In genomic region chr7:128579381-128579780, GRCm38 (mm10) we compare ENCODE assay signal across 19 mouse cellular contexts. TPM values are rescaled to one million over a fixed set of nuclear protein-coding genes. Genes with fewer than 3 reads are reported as not detected.
DNase-seq lines count a peak whose midpoint lies in the region; ATAC-seq and TF ChIP-seq lines count a peak whose summit lies in the region.
"Had no signal": no experiment of that assay in that cellular context is flagged by ENCODE, and none has a peak within 500 bp of the region (broad histone marks: within the 10 kb centered on the region; RNA-seq: fewer than 3 reads in every experiment).

No protein-coding gene starts in this region.

- no peaks in the 10 kb centered on the region for H3K36me3 ChIP-seq in liver, postnatal 0 days (replicated peaks; ENCODE audit: insufficient read depth, low read length)
- no peaks in the 10 kb centered on the region for H3K36me3 ChIP-seq in liver, embryonic 11.5 days (ENCODE audit: control insufficient read depth, insufficient read depth, low read length)
- no peaks in the 10 kb centered on the region for H3K36me3 ChIP-seq in G1E (replicated peaks)
- H3K36me3 ChIP-seq: embryonic facial prominence, embryonic 10.5 days; embryonic facial prominence, embryonic 12.5 days; forebrain, embryonic 15.5 days had no signal

- H3K9ac ChIP-seq in liver, postnatal 0 days (replicated peaks), result no peak overlapping the region
- H3K9ac ChIP-seq in liver, embryonic 11.5 days (ENCODE audit: low read depth, low read length), result no peak overlapping the region
- H3K9ac ChIP-seq: embryonic facial prominence, embryonic 12.5 days; forebrain, embryonic 13.5 days; forebrain, embryonic 15.5 days; forebrain, postnatal 0 days had no signal

- DNase-seq in liver, postnatal 0 days, result no peak
- no peak for DNase-seq in liver, embryonic 11.5 days (ENCODE audit: low spot score)
- no peak for DNase-seq in G1E (ENCODE audit: low spot score)
- DNase-seq in layer of hippocampus, postnatal 14 days (ENCODE audit: low spot score in 2 of 2), result no peak
- DNase-seq in left cerebral cortex, adult 9 months (ENCODE audit: low spot score in 2 of 2), result no peak
- DNase-seq: adrenal gland, adult 8-10 months; adrenal gland, postnatal 14 days; adrenal gland, postnatal 36 days; cerebellum, adult 11-12 months; cerebellum, adult 2 months; cerebellum, adult 9-10 months; cerebellum, postnatal 10 days; cerebellum, postnatal 25 days; forebrain, postnatal 0 days had no signal

- H3K9me3 ChIP-seq in liver, postnatal 0 days (ENCODE audit: low read length), result no peaks in the 10 kb centered on the region
- H3K9me3 ChIP-seq in liver, embryonic 11.5 days (ENCODE audit: control insufficient read depth, low read length), result no peaks in the 10 kb centered on the region
- H3K9me3 ChIP-seq in G1E (replicated peaks), result no peaks in the 10 kb centered on the region
- H3K9me3 ChIP-seq: embryonic facial prominence, embryonic 10.5 days; embryonic facial prominence, embryonic 12.5 days; forebrain, embryonic 13.5 days; forebrain, embryonic 15.5 days had no signal

- no peak overlapping the region for H3K27ac ChIP-seq in liver, postnatal 0 days (ENCODE audit: low read depth)
- no peak overlapping the region for H3K27ac ChIP-seq in liver, embryonic 11.5 days (ENCODE audit: low read depth, low read length)
- H3K27ac ChIP-seq: embryonic facial prominence, embryonic 10.5 days; embryonic facial prominence, embryonic 12.5 days; forebrain, embryonic 13.5 days; forebrain, embryonic 15.5 days had no signal

- WGBS in liver, postnatal 0 days (ENCODE audit: insufficient replicate concordance), result 63% methylated on average over 2 of the region's 2 CpGs
- 68% methylated on average over 2 of the region's 2 CpGs for WGBS in liver, embryonic 11.5 days

- TF ChIP-seq CTCF in liver, postnatal 0 days (IDR thresholded peaks at IDR 0.05; ENCODE audit: low read depth), result no peak
- no peak for TF ChIP-seq CTCF in G1E (IDR thresholded peaks at IDR 0.05; ENCODE audit: low read depth, low read length)

- no peaks in the 10 kb centered on the region for H3K27me3 ChIP-seq in liver, postnatal 0 days (ENCODE audit: insufficient read depth, low read length)
- no peaks in the 10 kb centered on the region for H3K27me3 ChIP-seq in liver, embryonic 11.5 days (replicated peaks; ENCODE audit: control insufficient read depth, insufficient read depth, low read length)
- H3K27me3 ChIP-seq in G1E (ENCODE audit: insufficient read depth, low read length), result no peaks in the 10 kb centered on the region
- H3K27me3 ChIP-seq: embryonic facial prominence, embryonic 12.5 days; forebrain, embryonic 13.5 days; forebrain, embryonic 15.5 days; Patski had no signal

- no peak overlapping the region for H3K4me3 ChIP-seq in liver, postnatal 0 days (ENCODE audit: low read depth, low read length)
- H3K4me3 ChIP-seq in liver, embryonic 11.5 days (ENCODE audit: low read depth, low read length), result no peak overlapping the region
- no peak overlapping the region; the same call in 1 of the 2 replicates for H3K4me3 ChIP-seq in G1E (ENCODE audit: low read depth, low read length)
- H3K4me3 ChIP-seq: embryonic facial prominence, embryonic 10.5 days; embryonic facial prominence, embryonic 12.5 days; forebrain, embryonic 13.5 days; forebrain, embryonic 15.5 days had no signal

- no peak overlapping the region for H3K4me2 ChIP-seq in liver, postnatal 0 days (ENCODE audit: low read depth, low read length)
- no peak overlapping the region for H3K4me2 ChIP-seq in liver, embryonic 11.5 days
- H3K4me2 ChIP-seq: embryonic facial prominence, embryonic 12.5 days; forebrain, embryonic 13.5 days; forebrain, embryonic 15.5 days had no signal

- no peaks in the 10 kb centered on the region for H3K4me1 ChIP-seq in liver, postnatal 0 days (ENCODE audit: insufficient read depth)
- H3K4me1 ChIP-seq in liver, embryonic 11.5 days (replicated peaks; ENCODE audit: control insufficient read depth, insufficient read depth, low read length), result peaks cover 10% of the 10 kb centered on the region
- H3K4me1 ChIP-seq in G1E (ENCODE audit: insufficient read depth, low read depth, low read length), result peaks cover 71% of the 10 kb centered on the region

- no peak for ATAC-seq in liver, postnatal 0 days
- no peak for ATAC-seq in liver, embryonic 11.5 days (replicated peaks; ENCODE audit: low FRiP score)
- ATAC-seq in G1E (ENCODE audit: extremely low read depth, insufficient number of reproducible peaks, low FRiP score, poor library complexity, severe bottlenecking), result peak; percentile 28
- ATAC-seq: forebrain, embryonic 13.5 days; forebrain, embryonic 15.5 days; forebrain, postnatal 0 days; Patski had no signal

- peak; percentile 33; the same call in 1 of the 2 replicates for TF ChIP-seq EP300 in liver, postnatal 0 days (IDR thresholded peaks at IDR 0.05; ENCODE audit: low read depth)

RNA-seq across cellular contexts. Expression of gene Inpp5f, which starts 31.7 kb away (rescaled TPM):
- 7.2 and 7.3 TPM in 2 replicates for polyA plus RNA-seq in liver, postnatal 0 days (2015; fragmentation: Nextera tagmentation; extraction: Ambion mirVana)
- 20.0 and 22.7 TPM in 2 replicates for polyA plus RNA-seq in liver, embryonic 11.5 days (2014; fragmentation: Nextera tagmentation; extraction: Ambion mirVana)
- total RNA-seq in G1E (2014; fragmentation: Nextera tagmentation), result 40.6 and 44.0 TPM in 2 replicates
- total RNA-seq in G1E (2017), result 21.4 and 23.8 TPM in 2 replicates
- 5.6 and 7.6 TPM in 2 replicates for polyA plus RNA-seq in G1E (2012)
- total RNA-seq in layer of hippocampus, postnatal 14 days (2021), result 100 to 1,000 TPM; 246 to 261 TPM

RNA-seq across cellular contexts. Expression of gene Bag3, which starts 56.0 kb away (rescaled TPM):
- 3.6 and 3.7 TPM in 2 replicates for polyA plus RNA-seq in liver, postnatal 0 days (2015; fragmentation: Nextera tagmentation; extraction: Ambion mirVana)
- 10.3 and 12.5 TPM in 2 replicates for polyA plus RNA-seq in liver, embryonic 11.5 days (2014; fragmentation: Nextera tagmentation; extraction: Ambion mirVana)
- total RNA-seq in G1E (2014; fragmentation: Nextera tagmentation) (17.7 and 20.9 TPM in 2 replicates), G1E (2017) (5.7 and 9.1 TPM in 2 replicates)
- polyA plus RNA-seq in G1E (2012), result 107 and 121 TPM in 2 replicates
- total RNA-seq in layer of hippocampus, postnatal 14 days (2021), result 10 to 100 TPM in 1 of 2 experiments, 1 to 10 TPM in 1; 8.9 to 10.3 TPM
